Mouse (Mus musculus): ENCODE measurements around the gene Fetub. TPM values are rescaled to one million over a fixed set of nuclear protein-coding genes. Genes with fewer than 3 reads are reported as not detected.

Fetub gene
- polyA plus RNA-seq (2016; fragmentation: Nextera tagmentation; extraction: Ambion mirVana) = not detected in 2 replicates

- Histone ChIP-seq H3K27me3 (ENCODE audit: low read depth, poor library complexity, severe bottlenecking) (no peaks in the 10 kb centered on the region), H3K27ac (no peak within 1 kb of the TSS), H3K36me3 (no peaks in the 10 kb centered on the region), H3K9me3 (replicated peaks) (no peaks in the 10 kb centered on the region), H3K4me3 (no peak within 1 kb of the TSS), H3K4me1 (peaks cover 18% of the 10 kb centered on the region)
- 91% methylated on average over 5 of the region's 5 CpGs for WGBS
- no peak for DNase-seq (ENCODE audit: low spot score)
Observed at GRCm38 (mm10) chr16:22918034-22918433, at the start of gene Fetub. TSS of gene Fetub (plus strand) at chr16:22918334.

DNA sequence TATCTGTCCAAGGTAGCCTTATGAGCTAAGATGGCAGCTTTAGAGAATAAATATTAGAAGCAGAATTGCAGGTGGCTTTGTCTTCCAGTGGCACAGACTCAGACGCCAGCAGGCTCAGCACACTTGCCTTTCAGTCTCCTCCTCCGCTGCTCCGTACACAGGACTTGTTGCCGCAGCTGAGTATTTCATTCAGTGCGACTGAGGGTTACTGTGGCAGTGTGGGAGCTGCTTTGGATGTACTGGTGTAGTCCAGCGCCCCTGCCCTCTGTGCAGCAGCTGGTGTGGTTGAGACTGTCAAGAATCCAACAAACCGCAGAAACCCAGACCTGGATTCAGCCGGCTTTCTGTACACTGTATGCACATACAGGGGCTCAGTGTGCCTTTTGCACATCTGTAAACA, 45.7 kb upstream of the Fetub start:
- Histone ChIP-seq H3K36me3 (peaks cover 66% of the 10 kb centered on the region), H3K4me3 (no peak overlapping the region), H3K4me1 (no peaks in the 10 kb centered on the region), H3K9me3 (replicated peaks) (no peaks in the 10 kb centered on the region), H3K27ac (no peak overlapping the region), H3K27me3 (ENCODE audit: low read depth, poor library complexity, severe bottlenecking) (no peaks in the 10 kb centered on the region)
- 97% methylated on average over 8 of the region's 8 CpGs for WGBS
- DNase-seq (ENCODE audit: low spot score) = no peak

- no peak overlapping the region for H3K27ac ChIP-seq
- no peak for DNase-seq (ENCODE audit: low spot score)
- peaks cover 56% of the 10 kb centered on the region for H3K36me3 ChIP-seq
- 81% methylated on average over 4 of the region's 4 CpGs for WGBS
- H3K27me3 ChIP-seq (ENCODE audit: low read depth, poor library complexity, severe bottlenecking) = no peaks in the 10 kb centered on the region
- H3K9me3 ChIP-seq (replicated peaks) = no peaks in the 10 kb centered on the region
- H3K4me1 ChIP-seq = no peaks in the 10 kb centered on the region
- H3K4me3 ChIP-seq = no peak overlapping the region
Observed at GRCm38 (mm10) chr16:22873369-22873768, 44.8 kb upstream of the Fetub start.

DNA sequence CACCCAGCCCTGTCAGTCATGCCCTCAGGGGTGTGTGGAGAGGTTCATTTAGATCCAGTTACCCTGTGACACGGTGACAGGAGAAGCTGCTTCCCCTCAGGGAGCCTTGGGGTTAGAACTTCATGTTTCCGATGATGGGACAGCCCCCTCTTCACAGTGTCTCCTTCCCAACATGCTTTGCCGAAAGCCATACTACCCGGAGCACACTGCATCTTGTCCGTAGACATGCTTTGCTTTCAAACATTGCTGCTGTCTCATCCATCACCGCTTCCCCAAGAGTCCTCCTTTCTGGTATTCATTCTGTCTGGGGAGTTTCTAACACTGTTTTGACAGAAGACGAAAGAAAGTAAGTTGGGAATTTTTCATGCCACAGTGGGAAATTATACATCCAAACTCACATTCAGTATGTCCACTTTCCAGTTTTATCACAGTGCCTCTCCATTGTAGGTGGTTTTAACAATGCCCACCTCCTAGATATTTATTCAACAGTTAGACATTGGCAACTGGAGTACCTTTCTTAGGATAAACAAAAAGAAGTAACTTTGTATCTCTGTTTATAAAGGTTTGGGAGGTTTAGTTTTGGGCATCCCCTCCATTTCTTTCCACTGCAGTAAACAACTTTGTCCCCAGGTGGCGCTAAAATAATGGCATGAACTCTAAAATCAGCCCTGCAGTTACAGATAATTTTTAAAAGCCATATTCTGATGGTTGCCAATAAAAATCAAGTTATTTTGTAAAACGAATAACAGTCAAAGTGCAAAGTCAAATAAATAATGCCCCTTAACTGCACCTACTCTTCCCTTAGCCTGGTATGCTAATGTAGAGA, 41.7 kb upstream of the Fetub start:
- Histone ChIP-seq H3K9me3 (replicated peaks) (no peaks in the 10 kb centered on the region), H3K4me3 (no peak overlapping the region), H3K4me1 (peaks cover 18% of the 10 kb centered on the region), H3K27ac (no peak overlapping the region), H3K36me3 (peaks cover 25% of the 10 kb centered on the region), H3K27me3 (ENCODE audit: low read depth, poor library complexity, severe bottlenecking) (no peaks in the 10 kb centered on the region)
- no peak for DNase-seq (ENCODE audit: low spot score)
- WGBS = 51% methylated on average over 9 of the region's 9 CpGs

- Histone ChIP-seq H3K4me3 (no peak overlapping the region), H3K4me1 (peaks cover 21% of the 10 kb centered on the region), H3K27ac (no peak overlapping the region), H3K36me3 (peaks cover 11% of the 10 kb centered on the region), H3K9me3 (replicated peaks) (no peaks in the 10 kb centered on the region), H3K27me3 (ENCODE audit: low read depth, poor library complexity, severe bottlenecking) (no peaks in the 10 kb centered on the region)
- 86% methylated on average over 11 of the region's 11 CpGs for WGBS
- DNase-seq (ENCODE audit: low spot score) = no peak
Observed at GRCm38 (mm10) chr16:22877660-22878390, 40.3 kb upstream of the Fetub start.

- no peak overlapping the region for H3K4me3 ChIP-seq
- no peak for DNase-seq (ENCODE audit: low spot score)
- H3K27me3 ChIP-seq (ENCODE audit: low read depth, poor library complexity, severe bottlenecking) = no peaks in the 10 kb centered on the region
- 80% methylated on average over 7 of the region's 7 CpGs for WGBS
- no peak overlapping the region for H3K27ac ChIP-seq
- H3K4me1 ChIP-seq = peaks cover 21% of the 10 kb centered on the region
- no peaks in the 10 kb centered on the region for H3K9me3 ChIP-seq (replicated peaks)
- peaks cover 2% of the 10 kb centered on the region; the same call in 1 of the 2 replicates for H3K36me3 ChIP-seq
Observed at GRCm38 (mm10) chr16:22878716-22879115, 39.4 kb upstream of the Fetub start.

DNA sequence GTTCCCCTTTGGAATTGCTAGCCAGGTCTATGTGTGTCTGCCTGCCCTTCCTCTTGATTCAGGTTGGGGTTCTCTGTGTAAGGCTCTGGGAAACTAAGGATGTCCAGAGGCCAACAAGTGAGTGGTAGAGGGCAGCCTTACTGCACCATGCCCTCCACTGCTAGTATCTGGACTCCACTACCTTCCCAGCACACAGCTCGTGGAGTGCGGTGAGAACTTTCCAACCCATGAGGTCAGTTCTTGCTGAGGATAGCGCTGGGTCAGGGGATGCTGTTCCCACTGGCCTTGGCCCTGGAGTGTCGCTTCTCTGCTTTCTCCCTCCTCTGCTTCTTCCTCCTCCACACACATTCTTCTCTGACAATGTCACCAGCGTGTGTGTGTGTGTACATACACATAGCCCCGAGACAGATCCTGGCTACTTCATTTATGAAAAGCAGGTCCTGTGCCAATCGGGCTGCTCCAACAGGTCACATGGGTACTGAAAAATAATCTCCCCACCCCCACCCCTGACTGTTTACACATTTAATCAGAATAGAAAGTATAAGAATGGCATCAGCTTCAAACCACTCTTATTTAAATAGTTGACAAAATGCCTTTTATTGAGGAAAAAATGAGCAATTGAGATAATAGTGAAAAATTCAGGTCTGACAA, 38.1 kb upstream of the Fetub start:
- peak overlapping the region; percentile 26 for H3K27ac ChIP-seq
- H3K9me3 ChIP-seq (replicated peaks) = no peaks in the 10 kb centered on the region
- 79% methylated on average over 7 of the region's 7 CpGs for WGBS
- H3K36me3 ChIP-seq = no peaks in the 10 kb centered on the region
- no peaks in the 10 kb centered on the region for H3K27me3 ChIP-seq (ENCODE audit: low read depth, poor library complexity, severe bottlenecking)
- H3K4me3 ChIP-seq = no peak overlapping the region
- H3K4me1 ChIP-seq = peaks cover 22% of the 10 kb centered on the region
- DNase-seq (ENCODE audit: low spot score) = no peak

DNA sequence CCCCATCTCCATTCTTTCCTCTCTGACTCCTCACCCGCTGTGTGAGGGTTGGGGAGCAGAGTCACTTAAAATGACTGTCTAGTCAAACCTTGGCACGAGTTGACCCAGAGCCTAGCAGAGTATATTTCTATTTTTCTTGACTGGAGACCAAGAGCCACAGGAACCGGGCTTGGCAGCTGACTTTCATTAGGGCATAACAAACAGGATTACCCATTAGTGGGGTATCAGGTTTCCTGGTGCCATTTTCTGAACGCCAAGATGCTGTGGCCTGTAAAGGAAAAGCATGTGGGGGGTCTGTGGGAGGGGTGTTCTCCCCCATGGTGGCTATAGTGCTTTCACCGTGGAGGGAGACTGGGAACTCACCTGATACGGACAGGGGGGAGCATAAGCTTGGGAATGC, 37.2 kb upstream of the Fetub start:
- Histone ChIP-seq H3K27me3 (ENCODE audit: low read depth, poor library complexity, severe bottlenecking) (no peaks in the 10 kb centered on the region), H3K9me3 (replicated peaks) (no peaks in the 10 kb centered on the region), H3K4me1 (peaks cover 27% of the 10 kb centered on the region), H3K36me3 (no peaks in the 10 kb centered on the region), H3K27ac (peak overlapping the region; percentile 67), H3K4me3 (no peak overlapping the region)
- WGBS = 14% methylated on average over 6 of the region's 6 CpGs
- peak; percentile 63 for DNase-seq (ENCODE audit: low spot score)

DNA sequence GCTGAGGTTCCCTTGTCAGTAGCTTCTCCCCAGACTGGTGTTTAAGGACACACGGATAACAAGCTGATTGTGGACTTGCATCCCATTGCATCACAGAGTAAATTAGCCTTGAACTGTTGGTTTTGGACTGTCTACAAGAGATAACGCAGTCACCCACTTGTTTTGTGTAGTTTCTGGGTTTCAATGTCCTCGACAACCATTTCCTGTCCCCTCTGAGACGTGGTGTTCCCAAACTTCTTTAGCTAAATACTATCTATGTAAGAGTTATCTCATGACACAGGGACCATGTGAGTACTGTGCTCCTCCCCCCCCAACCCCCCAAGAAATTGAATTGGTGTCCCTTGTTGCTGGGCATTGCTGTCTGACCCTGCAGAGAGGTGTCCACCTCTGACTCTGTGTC, 36.6 kb upstream of the Fetub start:
- Histone ChIP-seq H3K27me3 (ENCODE audit: low read depth, poor library complexity, severe bottlenecking) (no peaks in the 10 kb centered on the region), H3K9me3 (replicated peaks) (no peaks in the 10 kb centered on the region), H3K4me1 (peaks cover 27% of the 10 kb centered on the region), H3K27ac (peak overlapping the region; percentile 67; the same call in 1 of the 2 replicates), H3K36me3 (no peaks in the 10 kb centered on the region), H3K4me3 (no peak overlapping the region)
- WGBS = 80% methylated on average over 4 of the region's 4 CpGs
- no peak for DNase-seq (ENCODE audit: low spot score)

GRCm38 (mm10) chr16:22883441-22883840, 34.7 kb upstream of the Fetub start:
- Histone ChIP-seq H3K4me3 (no peak overlapping the region), H3K27ac (no peak overlapping the region), H3K27me3 (ENCODE audit: low read depth, poor library complexity, severe bottlenecking) (no peaks in the 10 kb centered on the region), H3K36me3 (no peaks in the 10 kb centered on the region), H3K9me3 (replicated peaks) (no peaks in the 10 kb centered on the region), H3K4me1 (peaks cover 27% of the 10 kb centered on the region)
- DNase-seq (ENCODE audit: low spot score) = no peak
- WGBS = 89% methylated on average over 5 of the region's 5 CpGs

- no peaks in the 10 kb centered on the region for H3K27me3 ChIP-seq (ENCODE audit: low read depth, poor library complexity, severe bottlenecking)
- H3K4me1 ChIP-seq = peaks cover 20% of the 10 kb centered on the region
- no peak overlapping the region for H3K4me3 ChIP-seq
- H3K27ac ChIP-seq = no peak overlapping the region
- DNase-seq (ENCODE audit: low spot score) = no peak
- 26% methylated on average over 4 of the region's 4 CpGs for WGBS
- H3K36me3 ChIP-seq = no peaks in the 10 kb centered on the region
- H3K9me3 ChIP-seq (replicated peaks) = no peaks in the 10 kb centered on the region
Observed at GRCm38 (mm10) chr16:22885356-22885755, 32.8 kb upstream of the Fetub start.

DNA sequence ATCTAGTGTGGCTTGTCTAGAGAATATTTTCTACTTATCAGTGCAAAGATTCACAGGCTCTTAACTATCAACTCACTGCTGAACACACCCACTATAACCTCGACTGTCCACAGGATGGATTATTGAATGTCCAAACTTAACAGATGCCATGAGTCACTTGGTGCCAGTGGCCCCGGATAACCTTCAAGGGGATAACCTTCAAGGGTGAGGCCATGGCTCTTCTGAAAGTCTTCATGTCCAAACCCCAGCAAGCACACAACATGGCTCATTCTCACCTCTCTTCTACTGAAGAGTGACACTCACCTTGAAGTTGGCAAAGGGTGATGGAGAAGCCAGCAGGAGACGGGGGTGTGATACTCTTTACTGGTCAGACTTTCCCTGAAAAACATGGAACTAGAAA, 31.4 kb upstream of the Fetub start:
- Histone ChIP-seq H3K36me3 (no peaks in the 10 kb centered on the region), H3K4me1 (peaks cover 6% of the 10 kb centered on the region), H3K9me3 (replicated peaks) (no peaks in the 10 kb centered on the region), H3K4me3 (no peak overlapping the region), H3K27ac (no peak overlapping the region), H3K27me3 (ENCODE audit: low read depth, poor library complexity, severe bottlenecking) (no peaks in the 10 kb centered on the region)
- DNase-seq (ENCODE audit: low spot score) = no peak
- 83% methylated on average over 3 of the region's 3 CpGs for WGBS

DNA sequence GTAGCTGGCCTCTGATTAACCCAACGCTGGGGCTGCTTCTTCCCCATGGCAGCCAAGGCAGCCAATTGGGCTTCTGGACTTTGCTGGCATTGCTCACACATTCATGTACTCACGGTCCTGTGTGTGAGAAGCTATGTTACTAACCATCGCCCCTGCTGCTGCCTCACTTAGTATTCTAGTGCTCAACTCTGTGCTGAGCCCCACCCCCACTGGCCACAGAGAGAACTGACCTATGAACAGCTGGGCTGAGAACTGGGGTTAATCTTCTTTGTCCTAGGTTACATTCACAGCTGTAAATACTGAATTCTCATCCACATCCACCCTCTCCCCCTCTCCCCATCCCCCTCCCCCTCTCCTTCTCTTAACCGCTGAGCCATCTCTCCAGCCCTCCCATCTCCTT, 29.3 kb upstream of the Fetub start:
- H3K27me3 ChIP-seq (ENCODE audit: low read depth, poor library complexity, severe bottlenecking) = no peaks in the 10 kb centered on the region
- 68% methylated on average over 4 of the region's 4 CpGs for WGBS
- DNase-seq (ENCODE audit: low spot score) = no peak
- no peaks in the 10 kb centered on the region for H3K36me3 ChIP-seq
- no peak overlapping the region for H3K4me3 ChIP-seq
- H3K4me1 ChIP-seq = peaks cover 6% of the 10 kb centered on the region
- no peak overlapping the region for H3K27ac ChIP-seq
- H3K9me3 ChIP-seq (replicated peaks) = no peaks in the 10 kb centered on the region

Measured in limb, embryonic 10.5 days (tissue).